Mouse (Mus musculus) bone marrow, adult 2 months (tissue): Measurements from ENCODE around the gene Pter. TPM values are rescaled to one million over a fixed set of nuclear protein-coding genes. Genes with fewer than 3 reads are reported as not detected.

Source experiments
- H3K27ac ChIP-seq: fragments of 200-500 bp; 2 replicates; pipeline ENCODE4 v1.5.1; 2012; ENCODE audit warnings: low read depth, mild to moderate bottlenecking, control low read depth, inconsistent platforms, low read length; ENCODE audit not compliant: control insufficient read depth, poor library complexity, insufficient read depth
- H3K4me1 ChIP-seq: fragments of 200-500 bp; 2 replicates; pipeline ENCODE4 v1.6.1; 2011; ENCODE audit warnings: low read length; ENCODE audit not compliant: control insufficient read depth, insufficient read depth
- H3K4me3 ChIP-seq: fragments of 200-500 bp; replicated peaks from 2 replicates; pipeline ENCODE3; 2011; ENCODE audit warnings: mild to moderate bottlenecking, low read depth, low read length, control low read depth; ENCODE audit not compliant: control insufficient read depth
- CTCF ChIP-seq: fragments of 200-500 bp; IDR thresholded peaks from 2 replicates; pipeline ENCODE4 v1.5.1; 2011; ENCODE audit warnings: low read length, control low read depth; ENCODE audit not compliant: control insufficient read depth, insufficient read depth
- POLR2A ChIP-seq: fragments of 200-500 bp; IDR thresholded peaks from 2 replicates; pipeline ENCODE4 v1.6.1; 2011; ENCODE audit warnings: low read depth, mild to moderate bottlenecking, control low read depth, low read length, borderline replicate concordance; ENCODE audit not compliant: control insufficient read depth
- WGBS: fragments of 180-500 bp; shearing (Covaris S2); methylation state at CpG from one replicate; pipeline ENCODE4 v1.1.7; 2018; 5-methylcytosine and 5-hydroxymethylcytosine counted together
- polyA plus RNA-seq: library from polyadenylated mRNA; stranded (reverse); fragments of >200 nt; gene quantifications from 2 replicates; pipeline ENCODE4 v1.2.4, GENCODE M21; 2011; ENCODE audit warnings: low replicate concordance; ENCODE audit not compliant: missing spikeins, insufficient read depth, insufficient read length

Pter gene
- 0.79 and 2.4 TPM in 2 replicates for polyA plus RNA-seq

GRCm38 (mm10) chr2:12923804-12924591 is at the start of gene Pter:
TSS of gene Pter (plus strand) at chr2:12924041.
- no peak within 1 kb of the TSS for H3K27ac ChIP-seq
- no peaks in the 10 kb centered on the region for H3K4me1 ChIP-seq
- TF ChIP-seq POLR2A (peak; percentile 15; the same call in 1 of the 2 replicates), CTCF (no peak)
- 1% methylated on average over 24 of the region's 24 CpGs for WGBS
- H3K4me3 ChIP-seq = peak within 1 kb of the TSS; percentile 48

- H3K27ac ChIP-seq = no peak overlapping the region
- no peak for TF ChIP-seq POLR2A
- no peak for TF ChIP-seq CTCF
- no peak overlapping the region for H3K4me3 ChIP-seq
- no peaks in the 10 kb centered on the region for H3K4me1 ChIP-seq
- WGBS = 59% methylated on average over 1 of the region's 1 CpGs
These were observed 49.6 kb upstream of the Pter start for GRCm38 (mm10) chr2:12874232-12874631.

GRCm38 (mm10) chr2:12879492-12879891 is 44.3 kb upstream of the Pter start:
- H3K4me3 ChIP-seq = no peak overlapping the region
- no peak overlapping the region for H3K27ac ChIP-seq
- WGBS = 64% methylated on average over 2 of the region's 2 CpGs
- TF ChIP-seq CTCF = no peak
- no peak for TF ChIP-seq POLR2A
- H3K4me1 ChIP-seq = no peaks in the 10 kb centered on the region

GRCm38 (mm10) chr2:12881009-12881408 is 42.8 kb upstream of the Pter start:
- Histone ChIP-seq H3K27ac (no peak overlapping the region), H3K4me3 (no peak overlapping the region), H3K4me1 (no peaks in the 10 kb centered on the region)
- WGBS = 29% methylated on average over 1 of the region's 1 CpGs
- TF ChIP-seq POLR2A = no peak
- no peak for TF ChIP-seq CTCF

GRCm38 (mm10) chr2:12883276-12883914 is 40.4 kb upstream of the Pter start:
- Histone ChIP-seq H3K4me1 (no peaks in the 10 kb centered on the region), H3K27ac (no peak overlapping the region), H3K4me3 (no peak overlapping the region)
- WGBS = 77% methylated on average over 10 of the region's 10 CpGs
- TF ChIP-seq CTCF = no peak
- TF ChIP-seq POLR2A = no peak

GRCm38 (mm10) chr2:12887015-12887414 is 36.8 kb upstream of the Pter start:
- 59% methylated on average over 2 of the region's 2 CpGs for WGBS
- no peak overlapping the region for H3K4me3 ChIP-seq
- TF ChIP-seq POLR2A (no peak), CTCF (no peak)
- no peaks in the 10 kb centered on the region for H3K4me1 ChIP-seq
- H3K27ac ChIP-seq = no peak overlapping the region

- Histone ChIP-seq H3K4me3 (no peak overlapping the region), H3K27ac (no peak overlapping the region), H3K4me1 (no peaks in the 10 kb centered on the region)
- WGBS = 88% methylated on average over 1 of the region's 1 CpGs
- no peak for TF ChIP-seq POLR2A
- TF ChIP-seq CTCF = no peak
These were observed 18.1 kb upstream of the Pter start for GRCm38 (mm10) chr2:12905786-12906185.

- no peak for TF ChIP-seq POLR2A
- no peak for TF ChIP-seq CTCF
- Histone ChIP-seq H3K27ac (no peak overlapping the region), H3K4me3 (no peak overlapping the region), H3K4me1 (no peaks in the 10 kb centered on the region)
- WGBS = 69% methylated on average over 1 of the region's 1 CpGs
These were observed 1.8 kb downstream of the Pter start for GRCm38 (mm10) chr2:12925643-12926042.

GRCm38 (mm10) chr2:12930338-12930737 is 6.5 kb downstream of the Pter start:
- WGBS = 85% methylated on average over 2 of the region's 2 CpGs
- H3K4me1 ChIP-seq = no peaks in the 10 kb centered on the region
- no peak for TF ChIP-seq CTCF
- no peak for TF ChIP-seq POLR2A

More at GRCm38 (mm10) chr2:12930338-12930737, 6.5 kb downstream of the Pter start:
- H3K4me3 ChIP-seq = no peak overlapping the region
- no peak overlapping the region for H3K27ac ChIP-seq
